26 mouse cellular contexts compared by ENCODE assay signal in the genomic region with DNA sequence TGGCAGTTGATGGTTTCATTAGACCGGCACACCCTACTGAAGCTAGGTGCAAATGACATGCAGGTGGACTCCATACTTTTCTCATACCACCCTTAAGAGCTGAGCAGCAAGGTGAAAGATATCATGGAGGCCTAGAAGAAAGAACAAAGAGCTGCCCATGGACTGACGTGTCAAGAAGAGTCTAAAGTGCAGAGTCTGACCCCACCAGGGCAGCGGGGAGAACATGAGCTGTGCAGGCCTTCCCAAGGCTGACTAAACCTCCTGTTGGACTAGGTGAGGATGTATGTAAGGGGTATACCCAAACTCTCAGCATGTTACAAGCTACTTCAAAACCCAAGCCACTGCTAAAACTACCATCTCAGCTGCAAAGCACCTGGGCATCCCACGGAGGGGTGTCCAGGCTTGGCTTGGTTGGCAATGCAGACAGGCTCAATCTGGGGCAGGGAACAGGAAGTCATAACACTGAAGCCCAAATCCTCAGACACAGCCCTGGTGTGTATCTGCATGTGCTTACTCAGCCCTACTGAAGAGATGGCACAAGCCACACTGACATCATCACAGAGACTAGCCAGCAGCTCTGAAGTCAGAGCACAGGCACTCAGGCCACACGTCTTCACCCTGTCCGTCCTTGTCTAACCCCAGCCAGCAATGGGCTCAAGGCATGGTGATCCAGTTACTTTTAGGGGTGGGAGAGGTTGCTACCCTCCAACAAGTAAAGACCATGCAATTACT. TPM values are rescaled to one million over a fixed set of nuclear protein-coding genes. Genes with fewer than 3 reads are reported as not detected.
DNase-seq lines count a peak whose midpoint lies in the region; ATAC-seq and TF ChIP-seq lines count a peak whose summit lies in the region.
"Had no signal": no experiment of that assay in that cellular context is flagged by ENCODE, and none has a peak within 500 bp of the region (broad histone marks: within the 10 kb centered on the region; RNA-seq: fewer than 3 reads in every experiment).

No protein-coding gene starts in this region.

- H3K4me2 ChIP-seq in hindbrain, postnatal 0 days (ENCODE audit: low read depth, low read length), result no peak overlapping the region
- no peak overlapping the region for H3K4me2 ChIP-seq in hindbrain, embryonic 11.5 days (replicated peaks; ENCODE audit: low read depth, low read length)
- H3K4me2 ChIP-seq: forebrain, embryonic 15.5 days; heart, embryonic 13.5 days; hindbrain, embryonic 12.5 days; midbrain, embryonic 13.5 days had no signal

- H3K4me1 ChIP-seq in hindbrain, postnatal 0 days (ENCODE audit: insufficient read depth, low read length), result peaks cover 8% of the 10 kb centered on the region; the same call in 1 of the 2 replicates
- no peaks in the 10 kb centered on the region for H3K4me1 ChIP-seq in hindbrain, embryonic 11.5 days (replicated peaks; ENCODE audit: control insufficient read depth, insufficient read depth, low read length)
- peaks cover 72% of the 10 kb centered on the region for H3K4me1 ChIP-seq in megakaryocyte, embryonic 14.5 days

- no peaks in the 10 kb centered on the region for H3K9me3 ChIP-seq in hindbrain, postnatal 0 days (ENCODE audit: low read length)
- no peaks in the 10 kb centered on the region for H3K9me3 ChIP-seq in hindbrain, embryonic 11.5 days (ENCODE audit: control insufficient read depth, low read length)
- H3K9me3 ChIP-seq in megakaryocyte, embryonic 14.5 days, result no peaks in the 10 kb centered on the region
- H3K9me3 ChIP-seq: forebrain, embryonic 15.5 days; G1E; heart, embryonic 13.5 days; hindbrain, embryonic 12.5 days; midbrain, embryonic 13.5 days had no signal

- TF ChIP-seq CTCF in hindbrain, postnatal 0 days (IDR thresholded peaks at IDR 0.05; ENCODE audit: low read depth), result no peak

- H3K79me2 ChIP-seq in macrophage (ENCODE audit: inconsistent target), result peaks cover 100% of the 10 kb centered on the region

- no peak overlapping the region for H3K27ac ChIP-seq in hindbrain, postnatal 0 days
- no peak overlapping the region for H3K27ac ChIP-seq in hindbrain, embryonic 11.5 days (ENCODE audit: low read depth, low read length)
- H3K27ac ChIP-seq in macrophage, result peak overlapping the region; percentile 30
- H3K27ac ChIP-seq: forebrain, embryonic 15.5 days; heart, embryonic 13.5 days; hindbrain, embryonic 12.5 days; midbrain, embryonic 13.5 days had no signal

- H3K27me3 ChIP-seq in hindbrain, postnatal 0 days (ENCODE audit: insufficient read depth, low read length), result no peaks in the 10 kb centered on the region
- no peaks in the 10 kb centered on the region for H3K27me3 ChIP-seq in hindbrain, embryonic 11.5 days (ENCODE audit: control insufficient read depth, insufficient read depth, low read length)
- no peaks in the 10 kb centered on the region for H3K27me3 ChIP-seq in megakaryocyte, embryonic 14.5 days (replicated peaks)
- H3K27me3 ChIP-seq: CH12.LX; forebrain, embryonic 15.5 days; heart, embryonic 13.5 days; hindbrain, embryonic 12.5 days; midbrain, embryonic 13.5 days had no signal

- 0 out of 2 replicates have a peak overlapping the region, but pooled peaks have one; percentile 17 for H3K9ac ChIP-seq in hindbrain, postnatal 0 days (replicated peaks; ENCODE audit: low read length)
- no peak overlapping the region for H3K9ac ChIP-seq in hindbrain, embryonic 11.5 days (ENCODE audit: low read depth, low read length)
- H3K9ac ChIP-seq: forebrain, embryonic 15.5 days; heart, embryonic 13.5 days; hindbrain, embryonic 12.5 days; midbrain, embryonic 13.5 days had no signal

- peaks cover 28% of the 10 kb centered on the region for H3K36me3 ChIP-seq in hindbrain, postnatal 0 days (ENCODE audit: insufficient read depth, low read length)
- H3K36me3 ChIP-seq in hindbrain, embryonic 11.5 days (ENCODE audit: control insufficient read depth, insufficient read depth, low read length), result 0 out of 2 replicates have a peak, but pooled peaks cover 6% of the 10 kb centered on the region
- H3K36me3 ChIP-seq in megakaryocyte, embryonic 14.5 days (replicated peaks; ENCODE audit: low read length), result peaks cover 89% of the 10 kb centered on the region
- H3K36me3 ChIP-seq in macrophage (ENCODE audit: inconsistent target), result peaks cover 48% of the 10 kb centered on the region

- no peak overlapping the region for H3K4me3 ChIP-seq in hindbrain, postnatal 0 days (ENCODE audit: low read length)
- H3K4me3 ChIP-seq in hindbrain, embryonic 11.5 days (ENCODE audit: low read depth, low read length), result no peak overlapping the region
- H3K4me3 ChIP-seq in megakaryocyte, embryonic 14.5 days (replicated peaks), result peak overlapping the region; percentile 71
- H3K4me3 ChIP-seq in macrophage (ENCODE audit: inconsistent target), result no peak overlapping the region
- H3K4me3 ChIP-seq: forebrain, embryonic 15.5 days; heart, embryonic 13.5 days; hindbrain, embryonic 12.5 days; midbrain, embryonic 13.5 days had no signal

- DNase-seq in hindbrain, postnatal 0 days (ENCODE audit: low spot score), result no peak
- no peak for DNase-seq in hindbrain, embryonic 11.5 days (ENCODE audit: low spot score)
- peak; percentile 22 to 66 for DNase-seq in kidney, postnatal 25 days
- DNase-seq in kidney, postnatal 10 days, result no peak
- no peak for DNase-seq in spleen, postnatal 14 days (ENCODE audit: low spot score in 2 of 2)
- DNase-seq: adrenal gland, postnatal 10 days; B cell, adult 2 months; cerebellum, adult 8-10 months; gastrocnemius, postnatal 10 days; heart, adult 11 months; heart, postnatal 14 days; lung, adult 18-20 months; lung, postnatal 10 days; thymus, postnatal 14 days had no signal

- WGBS in hindbrain, postnatal 0 days, result 90% methylated on average over 6 of the region's 6 CpGs
- WGBS in hindbrain, embryonic 11.5 days, result 93% methylated on average over 6 of the region's 6 CpGs
- 87% methylated on average over 6 of the region's 6 CpGs for WGBS in macrophage (ENCODE audit: missing documents)

- no peak for ATAC-seq in hindbrain, postnatal 0 days
- no peak for ATAC-seq in hindbrain, embryonic 11.5 days (ENCODE audit: low FRiP score)
- no peak for ATAC-seq in megakaryocyte, adult 5-6 weeks (ENCODE audit: poor library complexity, severe bottlenecking)
- ATAC-seq: forebrain, embryonic 15.5 days; inflammation-experienced regulatory T-cells, adult 6 months; midbrain, embryonic 13.5 days had no signal

RNA-seq across cellular contexts. Expression of a gene that starts 5.8 kb away (rescaled TPM):
- 126 TPM in 2 replicates for total RNA-seq in hindbrain, postnatal 0 days (2014; rRNA removed)
- polyA plus RNA-seq in hindbrain, postnatal 0 days (2015; fragmentation: Nextera tagmentation; extraction: Ambion mirVana), result 97.8 and 107 TPM in 2 replicates
- 140 and 143 TPM in 2 replicates for polyA plus RNA-seq in hindbrain, embryonic 11.5 days (2014; fragmentation: Nextera tagmentation; extraction: Ambion mirVana)
- 144 and 194 TPM in 2 replicates for polyA plus RNA-seq in megakaryocyte, embryonic 14.5 days (2012; ENCODE audit: insufficient read depth, low replicate concordance)
- total RNA-seq in megakaryocyte, adult 5-6 weeks (2015), result 95.0 and 100 TPM in 2 replicates
- total RNA-seq in megakaryocyte, adult 5-6 weeks (2017), result 86.1 and 98.4 TPM in 2 replicates
- 10 to 100 TPM; 14.3 to 46.8 (median 28.1) TPM for total RNA-seq in macrophage (2018; cell fraction: chromatin; rRNA removed)
- 100 to 1,000 TPM; 157 to 236 (median 188) TPM for total RNA-seq in macrophage (2018; cell fraction: cytosol; rRNA removed)
- total RNA-seq in macrophage (2018; cell fraction: nucleus; rRNA removed), result 100 to 1,000 TPM in 24 of 26 experiments, 10 to 100 TPM in 2; 50.4 to 247 (median 148) TPM
- polyA plus RNA-seq in macrophage (2018), result 126 to 164 TPM (median 160 TPM) in 3 replicates

RNA-seq across cellular contexts. Expression of a gene that starts 5.9 kb away (rescaled TPM):
- total RNA-seq in hindbrain, postnatal 0 days (2014; rRNA removed), result not detected in 2 replicates
- polyA plus RNA-seq in hindbrain, postnatal 0 days (2015; fragmentation: Nextera tagmentation; extraction: Ambion mirVana), result 0.23 and 0.33 TPM in 2 replicates
- polyA plus RNA-seq in hindbrain, embryonic 11.5 days (2014; fragmentation: Nextera tagmentation; extraction: Ambion mirVana), result not detected in 2 replicates
- polyA plus RNA-seq in megakaryocyte, embryonic 14.5 days (2012; ENCODE audit: insufficient read depth, low replicate concordance), result 0.03 TPM in 1 of 2 replicates, not detected in the other
- total RNA-seq in megakaryocyte, adult 5-6 weeks (2015), result 0.16 and 0.60 TPM in 2 replicates
- total RNA-seq in megakaryocyte, adult 5-6 weeks (2017), result not detected in 2 replicates
- 1 to 10 TPM in 23 of 26 experiments, under 1 TPM in 2, not detected in 1; 0.31 to 7.1 (median 2.7) TPM for total RNA-seq in macrophage (2018; cell fraction: chromatin; rRNA removed)
- total RNA-seq in macrophage (2018; cell fraction: cytosol; rRNA removed), result 1 to 10 TPM in 2 of 26 experiments, under 1 TPM in 24; 0.31 to 1.2 (median 0.64) TPM
- total RNA-seq in macrophage (2018; cell fraction: nucleus; rRNA removed), result 1 to 10 TPM in 21 of 26 experiments, under 1 TPM in 4, not detected in 1; 0.52 to 7.6 (median 2.1) TPM
- 0.30 to 0.79 TPM (median 0.44 TPM) in 3 replicates for polyA plus RNA-seq in macrophage (2018)
- total RNA-seq: G1E; gastrocnemius, postnatal 10 days; monocyte, adult 5-6 weeks; neutrophil, adult 5-6 weeks had no signal

RNA-seq across cellular contexts. Expression of a gene that starts 11.6 kb away (rescaled TPM):
- total RNA-seq in hindbrain, postnatal 0 days (2014; rRNA removed), result 63.1 and 63.4 TPM in 2 replicates
- polyA plus RNA-seq in hindbrain, postnatal 0 days (2015; fragmentation: Nextera tagmentation; extraction: Ambion mirVana), result 112 and 117 TPM in 2 replicates
- polyA plus RNA-seq in hindbrain, embryonic 11.5 days (2014; fragmentation: Nextera tagmentation; extraction: Ambion mirVana), result 52.9 and 53.9 TPM in 2 replicates
- 14.4 and 22.6 TPM in 2 replicates for polyA plus RNA-seq in megakaryocyte, embryonic 14.5 days (2012; ENCODE audit: insufficient read depth, low replicate concordance)
- total RNA-seq in megakaryocyte, adult 5-6 weeks (2015), result 102 and 106 TPM in 2 replicates
- 61.3 and 77.4 TPM in 2 replicates for total RNA-seq in megakaryocyte, adult 5-6 weeks (2017)
- total RNA-seq in macrophage (2018; cell fraction: chromatin; rRNA removed), result 100 to 1,000 TPM in 5 of 26 experiments, 10 to 100 TPM in 21; 41.8 to 113 (median 78.7) TPM
- 10 to 100 TPM; 51.6 to 97.7 (median 81.3) TPM for total RNA-seq in macrophage (2018; cell fraction: cytosol; rRNA removed)
- 100 to 1,000 TPM in 1 of 26 experiments, 10 to 100 TPM in 25; 43.1 to 104 (median 63.4) TPM for total RNA-seq in macrophage (2018; cell fraction: nucleus; rRNA removed)
- 55.2 to 73.5 TPM (median 59.6 TPM) in 3 replicates for polyA plus RNA-seq in macrophage (2018)

RNA-seq across cellular contexts. Expression of a gene that starts 11.7 kb away (rescaled TPM):
- 16.3 and 24.4 TPM in 2 replicates for total RNA-seq in hindbrain, postnatal 0 days (2014; rRNA removed)
- polyA plus RNA-seq in hindbrain, postnatal 0 days (2015; fragmentation: Nextera tagmentation; extraction: Ambion mirVana), result 50.4 and 54.6 TPM in 2 replicates
- polyA plus RNA-seq in hindbrain, embryonic 11.5 days (2014; fragmentation: Nextera tagmentation; extraction: Ambion mirVana), result 44.6 and 50.7 TPM in 2 replicates
- 3.6 and 5.9 TPM in 2 replicates for polyA plus RNA-seq in megakaryocyte, embryonic 14.5 days (2012; ENCODE audit: insufficient read depth, low replicate concordance)
- 31.3 and 35.6 TPM in 2 replicates for total RNA-seq in megakaryocyte, adult 5-6 weeks (2015)
- total RNA-seq in megakaryocyte, adult 5-6 weeks (2017), result 34.0 and 34.5 TPM in 2 replicates
- 100 to 1,000 TPM in 6 of 26 experiments, 10 to 100 TPM in 20; 41.8 to 130 (median 79.6) TPM for total RNA-seq in macrophage (2018; cell fraction: chromatin; rRNA removed)
- 10 to 100 TPM; 17.6 to 34.4 (median 25.4) TPM for total RNA-seq in macrophage (2018; cell fraction: cytosol; rRNA removed)
- total RNA-seq in macrophage (2018; cell fraction: nucleus; rRNA removed), result 100 to 1,000 TPM in 1 of 26 experiments, 10 to 100 TPM in 25; 24.2 to 112 (median 63.8) TPM
- 25.6 to 50.5 TPM (median 36.1 TPM) in 3 replicates for polyA plus RNA-seq in macrophage (2018)

RNA-seq across cellular contexts. Expression of a gene that starts 17.3 kb away (rescaled TPM):
- total RNA-seq in hindbrain, postnatal 0 days (2014; rRNA removed), result 863 and 1,008 TPM in 2 replicates
- 446 and 467 TPM in 2 replicates for polyA plus RNA-seq in hindbrain, postnatal 0 days (2015; fragmentation: Nextera tagmentation; extraction: Ambion mirVana)
- 627 and 628 TPM in 2 replicates for polyA plus RNA-seq in hindbrain, embryonic 11.5 days (2014; fragmentation: Nextera tagmentation; extraction: Ambion mirVana)
- 873 and 5,014 TPM in 2 replicates for polyA plus RNA-seq in megakaryocyte, embryonic 14.5 days (2012; ENCODE audit: insufficient read depth, low replicate concordance)
- 1,352 and 1,498 TPM in 2 replicates for total RNA-seq in megakaryocyte, adult 5-6 weeks (2015)
- 1,113 and 1,311 TPM in 2 replicates for total RNA-seq in megakaryocyte, adult 5-6 weeks (2017)
- 100 to 1,000 TPM in 25 of 26 experiments, 10 to 100 TPM in 1; 96.9 to 251 (median 146) TPM for total RNA-seq in macrophage (2018; cell fraction: chromatin; rRNA removed)
- 1,000 to 10,000 TPM in 6 of 26 experiments, 100 to 1,000 TPM in 20; 578 to 1,334 (median 737) TPM for total RNA-seq in macrophage (2018; cell fraction: cytosol; rRNA removed)
- total RNA-seq in macrophage (2018; cell fraction: nucleus; rRNA removed), result 100 to 1,000 TPM; 151 to 254 (median 182) TPM
- polyA plus RNA-seq in macrophage (2018), result 1,034 to 1,136 TPM (median 1,099 TPM) in 3 replicates

Comparison
In these comparisons a context has a peak if more than half of its experiments do, and no peak if none do; other contexts are left out.
1. DNase-seq: peak in kidney, postnatal 25 days (2 of 2); none in hindbrain, postnatal 0 days (single experiment), hindbrain, embryonic 11.5 days (single experiment), kidney, postnatal 10 days (single experiment) and spleen, postnatal 14 days (0 of 2).